Mouse (Mus musculus): ENCODE results near the gene Supt6. TPM values are rescaled to one million over a fixed set of nuclear protein-coding genes. Genes with fewer than 3 reads are reported as not detected.

Gene Supt6
- total and polyA plus RNA-seq, 2 experiments from 2014 or later: 19.4 to 37.6 TPM

DNA sequence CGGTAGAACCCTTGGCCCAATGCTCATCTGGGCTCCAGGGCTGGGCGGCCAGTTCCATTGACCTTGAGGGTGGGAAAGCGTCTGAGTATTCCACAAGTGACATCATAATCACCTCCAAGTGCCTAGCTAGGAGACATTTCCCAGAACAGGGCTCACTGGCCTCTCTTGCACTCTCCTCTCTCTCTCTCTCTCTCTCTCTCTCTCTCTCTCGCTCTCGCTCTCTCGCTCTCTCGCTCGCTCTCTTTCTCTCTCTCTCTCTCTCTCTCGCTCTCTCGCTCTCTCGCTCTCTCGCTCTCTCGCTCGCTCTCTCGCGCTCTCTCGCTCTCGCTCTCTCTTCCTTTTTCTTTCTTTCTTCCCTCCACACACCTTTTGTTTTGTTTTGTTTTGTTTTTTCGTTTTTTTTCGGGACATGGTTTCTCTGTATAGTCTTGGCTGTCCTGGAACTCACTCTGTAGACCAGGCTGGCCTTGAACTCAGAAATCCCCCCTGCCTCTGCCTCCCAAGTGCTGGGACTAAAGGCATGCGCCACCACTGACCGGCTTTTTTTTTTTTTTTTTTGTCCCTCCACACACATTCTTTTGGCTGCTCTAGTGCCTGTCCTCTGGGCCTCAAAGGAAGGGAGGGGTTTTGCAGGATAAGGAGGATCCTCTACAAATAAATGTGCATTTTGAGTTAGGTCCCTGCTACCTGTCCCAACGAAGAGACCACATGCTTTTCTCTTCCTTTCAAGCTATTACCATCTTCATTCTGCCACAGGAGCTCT, 50.5 kb downstream of the Supt6 start:
- ATAC-seq (ENCODE audit: low FRiP score) (no peak), DNase-seq (ENCODE audit: low spot score) (no peak)
- Histone ChIP-seq H3K4me1 (ENCODE audit: insufficient read depth, low read length) (no peaks in the 10 kb centered on the region), H3K4me2 (ENCODE audit: low read depth, low read length, poor library complexity, severe bottlenecking) (peak overlapping the region; percentile 48), H3K4me3 (ENCODE audit: low read depth, low read length) (peak overlapping the region; percentile 25), H3K9ac (replicated peaks; ENCODE audit: low read length, poor library complexity, severe bottlenecking) (no peak overlapping the region), H3K27me3 (ENCODE audit: insufficient read depth, low read length) (no peaks in the 10 kb centered on the region), H3K36me3 (ENCODE audit: insufficient read depth, low read length) (peaks cover 24% of the 10 kb centered on the region), H3K27ac (ENCODE audit: low read depth, low read length) (no peak overlapping the region), H3K9me3 (ENCODE audit: low read length) (no peaks in the 10 kb centered on the region)
- TF ChIP-seq CTCF (IDR thresholded peaks at IDR 0.05): no peak
- 61% methylated on average over 23 of the region's 23 CpGs for WGBS

DNA sequence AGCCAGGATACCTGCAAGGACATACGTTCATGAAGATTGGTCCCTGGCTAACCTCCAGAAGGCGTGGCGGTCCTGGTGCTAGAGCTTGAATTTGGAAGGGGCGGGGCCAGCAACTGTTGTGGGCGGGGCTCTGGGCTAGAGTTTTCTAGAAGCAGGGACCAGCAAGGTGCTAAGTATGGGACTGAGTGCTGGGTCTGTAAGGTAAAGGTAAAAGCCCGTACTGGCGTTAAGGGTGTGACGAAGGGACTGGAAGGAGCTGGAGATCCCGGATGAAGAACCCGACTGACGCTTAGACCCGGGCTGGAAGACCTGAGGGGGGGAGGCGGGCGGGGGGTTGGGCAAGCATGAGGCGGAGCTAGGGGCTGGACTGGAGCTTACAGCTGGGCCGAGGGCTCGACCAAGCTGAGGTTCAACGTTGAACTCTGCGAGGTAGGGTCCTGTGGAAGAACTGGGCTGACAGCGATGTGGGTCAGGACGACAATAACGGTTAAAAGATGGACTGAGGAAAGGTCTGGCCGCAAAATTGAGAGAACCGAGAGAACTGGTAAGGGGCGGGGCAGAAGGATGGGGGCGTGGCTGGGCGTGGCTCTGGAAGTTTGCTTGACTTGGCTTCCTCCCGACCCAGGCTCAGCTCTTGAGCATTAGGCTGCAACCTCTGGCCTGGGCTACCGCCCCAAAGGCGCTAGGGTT, 51.2 kb downstream of the Supt6 start:
- peak overlapping the region; percentile 48 for H3K4me2 ChIP-seq (ENCODE audit: low read depth, low read length, poor library complexity, severe bottlenecking)
- no peaks in the 10 kb centered on the region for H3K9me3 ChIP-seq (ENCODE audit: low read length)
- no peak overlapping the region for H3K9ac ChIP-seq (replicated peaks; ENCODE audit: low read length, poor library complexity, severe bottlenecking)
- WGBS: 3% methylated on average over 30 of the region's 30 CpGs
- H3K27me3 ChIP-seq (ENCODE audit: insufficient read depth, low read length): no peaks in the 10 kb centered on the region
- ATAC-seq (ENCODE audit: low FRiP score): peak; percentile 42; the same call in 1 of the 2 replicates
- H3K27ac ChIP-seq (ENCODE audit: low read depth, low read length): no peak overlapping the region
- H3K4me3 ChIP-seq (ENCODE audit: low read depth, low read length): peak overlapping the region; percentile 25
- DNase-seq (ENCODE audit: low spot score): peak; percentile 49
- H3K36me3 ChIP-seq (ENCODE audit: insufficient read depth, low read length): peaks cover 24% of the 10 kb centered on the region
- H3K4me1 ChIP-seq (ENCODE audit: insufficient read depth, low read length): no peaks in the 10 kb centered on the region
- TF ChIP-seq CTCF (IDR thresholded peaks at IDR 0.05): no peak

DNA sequence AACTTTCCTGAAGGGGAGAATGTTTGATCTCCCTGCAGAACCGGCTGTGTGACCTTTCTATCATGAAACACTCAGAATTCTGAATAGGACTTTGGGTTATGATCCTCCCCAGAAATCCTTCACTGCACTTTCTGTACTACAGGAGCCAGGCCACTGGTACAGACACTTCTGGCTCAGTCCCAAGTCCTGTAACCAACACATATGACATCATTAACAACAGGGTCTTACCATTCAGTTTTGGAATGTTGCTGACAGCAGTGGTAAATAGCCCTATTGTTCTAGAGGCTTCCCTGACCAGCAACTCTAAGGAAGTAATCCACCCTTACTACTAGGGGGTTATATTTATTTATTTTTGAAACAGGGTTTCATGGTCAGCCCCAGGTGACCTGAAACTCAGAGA, 52.7 kb downstream of the Supt6 start, which contains the start of gene Proca1:
Proca1 (plus strand) TSS at position 280 of the 400 bp plus-strand sequence.
- Histone ChIP-seq H3K4me1 (ENCODE audit: insufficient read depth, low read length) (no peaks in the 10 kb centered on the region), H3K4me3 (ENCODE audit: low read depth, low read length) (no peak within 1 kb of the TSS; the same call in 1 of the 2 replicates), H3K9me3 (ENCODE audit: low read length) (no peaks in the 10 kb centered on the region), H3K27me3 (ENCODE audit: insufficient read depth, low read length) (no peaks in the 10 kb centered on the region), H3K36me3 (ENCODE audit: insufficient read depth, low read length) (peaks cover 24% of the 10 kb centered on the region), H3K27ac (ENCODE audit: low read depth, low read length) (no peak within 1 kb of the TSS), H3K9ac (replicated peaks; ENCODE audit: low read length, poor library complexity, severe bottlenecking) (no peak within 1 kb of the TSS), H3K4me2 (ENCODE audit: low read depth, low read length, poor library complexity, severe bottlenecking) (peak within 1 kb of the TSS; percentile 48)
- TF ChIP-seq CTCF (IDR thresholded peaks at IDR 0.05): no peak
- DNase-seq (ENCODE audit: low spot score): no peak
- 87% methylated on average over 1 of the region's 1 CpGs for WGBS
- ATAC-seq (ENCODE audit: low FRiP score): no peak

DNA sequence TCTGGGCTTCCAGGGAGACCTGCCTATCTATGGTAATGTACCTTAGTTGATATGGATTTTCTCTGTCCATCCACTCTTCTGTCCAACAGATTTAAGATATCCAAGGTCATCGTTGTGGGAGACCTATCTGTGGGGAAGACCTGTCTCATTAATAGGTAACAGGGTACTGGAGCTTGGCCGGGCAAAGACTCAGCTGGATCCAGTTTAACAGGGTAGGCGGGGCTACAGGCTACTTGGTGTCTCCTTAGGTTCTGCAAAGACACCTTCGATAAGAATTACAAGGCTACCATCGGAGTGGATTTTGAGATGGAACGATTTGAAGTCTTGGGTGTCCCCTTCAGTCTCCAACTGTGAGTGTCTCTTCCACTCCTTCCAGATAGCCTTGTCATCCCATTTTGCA, 55.7 kb downstream of the Supt6 start:
- peak overlapping the region; percentile 85 for H3K4me3 ChIP-seq (ENCODE audit: low read depth, low read length)
- peaks cover 24% of the 10 kb centered on the region for H3K36me3 ChIP-seq (ENCODE audit: insufficient read depth, low read length)
- H3K27ac ChIP-seq (ENCODE audit: low read depth, low read length): peak overlapping the region; percentile 91; the same call in 1 of the 2 replicates
- no peaks in the 10 kb centered on the region for H3K4me1 ChIP-seq (ENCODE audit: insufficient read depth, low read length)
- TF ChIP-seq CTCF (IDR thresholded peaks at IDR 0.05): no peak
- DNase-seq (ENCODE audit: low spot score) (no peak), ATAC-seq (ENCODE audit: low FRiP score) (no peak)
- no peaks in the 10 kb centered on the region for H3K9me3 ChIP-seq (ENCODE audit: low read length)
- H3K9ac ChIP-seq (replicated peaks; ENCODE audit: low read length, poor library complexity, severe bottlenecking): no peak overlapping the region
- 75% methylated on average over 6 of the region's 6 CpGs for WGBS
- peak overlapping the region; percentile 87 for H3K4me2 ChIP-seq (ENCODE audit: low read depth, low read length, poor library complexity, severe bottlenecking)
- no peaks in the 10 kb centered on the region for H3K27me3 ChIP-seq (ENCODE audit: insufficient read depth, low read length)

DNA sequence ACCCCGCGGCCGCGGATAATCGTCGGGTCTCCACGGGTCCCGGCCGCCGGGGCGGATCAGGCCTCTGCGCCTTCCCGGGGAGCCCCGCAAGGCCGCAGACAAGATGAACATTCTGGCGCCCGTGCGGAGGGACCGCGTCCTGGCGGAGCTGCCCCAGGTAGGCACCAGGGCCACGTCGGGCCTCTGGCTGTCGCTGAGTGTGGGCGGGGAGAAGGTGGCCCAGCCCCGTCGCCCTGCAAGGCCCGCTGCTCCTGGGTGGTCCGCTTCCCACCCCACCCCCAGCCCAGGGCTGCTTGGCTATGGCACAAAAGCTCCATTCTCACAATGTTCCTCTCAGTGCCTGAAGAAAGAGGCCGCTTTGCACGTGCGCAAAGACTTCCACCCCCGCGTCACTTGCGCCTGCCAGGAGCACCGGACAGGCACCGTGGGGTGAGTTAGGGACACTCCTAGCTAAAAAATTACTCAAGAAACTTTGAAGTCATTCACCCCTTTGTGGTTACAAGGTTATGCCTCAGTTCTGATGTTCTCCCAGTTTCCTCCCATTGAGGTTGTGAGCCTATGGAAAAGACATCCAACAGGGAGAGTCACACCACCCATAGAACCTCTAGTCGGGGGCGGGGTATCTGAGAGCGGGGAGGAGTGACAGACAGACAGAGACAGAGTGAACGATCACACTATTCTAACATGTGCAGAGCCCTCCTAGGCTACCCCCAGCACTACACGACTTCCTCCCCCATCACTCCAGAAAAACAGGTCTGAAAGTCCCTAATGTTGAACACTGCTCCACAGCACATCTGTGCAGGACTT, 56.4 kb downstream of the Supt6 start:
- H3K4me3 ChIP-seq (ENCODE audit: low read depth, low read length): peak overlapping the region; percentile 85
- H3K27me3 ChIP-seq (ENCODE audit: insufficient read depth, low read length): no peaks in the 10 kb centered on the region
- H3K9ac ChIP-seq (replicated peaks; ENCODE audit: low read length, poor library complexity, severe bottlenecking): peak overlapping the region; percentile 94
- WGBS: under 1% methylated on average over 42 of the region's 42 CpGs
- peak overlapping the region; percentile 91 for H3K27ac ChIP-seq (ENCODE audit: low read depth, low read length)
- TF ChIP-seq CTCF (IDR thresholded peaks at IDR 0.05): no peak
- peaks cover 24% of the 10 kb centered on the region for H3K36me3 ChIP-seq (ENCODE audit: insufficient read depth, low read length)
- H3K4me1 ChIP-seq (ENCODE audit: insufficient read depth, low read length): no peaks in the 10 kb centered on the region
- ATAC-seq (ENCODE audit: low FRiP score) (peak; percentile 84), DNase-seq (ENCODE audit: low spot score) (peak; percentile 86)
- H3K4me2 ChIP-seq (ENCODE audit: low read depth, low read length, poor library complexity, severe bottlenecking): peak overlapping the region; percentile 87
- H3K9me3 ChIP-seq (ENCODE audit: low read length): no peaks in the 10 kb centered on the region
